Mouse (Mus musculus) embryonic facial prominence, embryonic 13.5 days (tissue): ENCODE data around the gene Btbd3. TPM values are rescaled to one million over a fixed set of nuclear protein-coding genes. Genes with fewer than 3 reads are reported as not detected.

Experiments
- ATAC-seq: fragments of 200-750 bp; cut with Nextera tagmentation; 2 replicates; pipeline ENCODE4 v1.8.0; 2017; ENCODE audit warnings: low read depth; ENCODE audit not compliant: insufficient number of reproducible peaks, insufficient read depth, low FRiP score, low TSS enrichment
- H3K27ac ChIP-seq: fragments of 300-500 bp; sonication (generic); 2 replicates; pipeline ENCODE4 v1.5.1; 2015; ENCODE audit warnings: moderate library complexity, mild to moderate bottlenecking, inconsistent platforms
- H3K27me3 ChIP-seq: fragments of 300-500 bp; sonication (generic); 2 replicates; pipeline ENCODE4 v1.6.1; 2015; ENCODE audit warnings: mild to moderate bottlenecking, inconsistent platforms
- H3K36me3 ChIP-seq: fragments of 300-500 bp; sonication (generic); 2 replicates; pipeline ENCODE4 v1.6.1; 2015; ENCODE audit warnings: mild to moderate bottlenecking, inconsistent platforms
- H3K4me1 ChIP-seq: fragments of 300-500 bp; sonication (generic); 2 replicates; pipeline ENCODE4 v1.6.1; 2015; ENCODE audit warnings: inconsistent platforms
- H3K4me2 ChIP-seq: fragments of 300-500 bp; sonication (generic); 2 replicates; pipeline ENCODE4 v1.6.1; 2015; ENCODE audit warnings: moderate library complexity, mild to moderate bottlenecking, inconsistent platforms
- H3K4me3 ChIP-seq: fragments of 300-500 bp; sonication (generic); 2 replicates; pipeline ENCODE4 v1.5.1; 2015; ENCODE audit warnings: mild to moderate bottlenecking, inconsistent platforms
- H3K9ac ChIP-seq: fragments of 300-500 bp; sonication (generic); 2 replicates; pipeline ENCODE4 v1.6.1; 2015; ENCODE audit warnings: mild to moderate bottlenecking, inconsistent platforms
- H3K9me3 ChIP-seq: fragments of 300-500 bp; sonication (generic); 2 replicates; pipeline ENCODE4 v1.6.1; 2016; ENCODE audit warnings: inconsistent platforms
- WGBS: fragments of 180-500 bp; shearing (Covaris S2); methylation state at CpG from one replicate; pipeline ENCODE4 v1.1.7; 2015; ENCODE audit warnings: mixed read lengths; 5-methylcytosine and 5-hydroxymethylcytosine counted together
- polyA plus RNA-seq: library from polyadenylated mRNA; unstranded; fragments of >200 nt; fragmentation: Nextera tagmentation; extraction: Ambion mirVana; gene quantifications from 2 replicates; pipeline ENCODE4 v1.2.1, GENCODE M21; 2015

Btbd3 gene
- polyA plus RNA-seq, 1 experiment from 2014 or later = 25.8 TPM

DNA sequence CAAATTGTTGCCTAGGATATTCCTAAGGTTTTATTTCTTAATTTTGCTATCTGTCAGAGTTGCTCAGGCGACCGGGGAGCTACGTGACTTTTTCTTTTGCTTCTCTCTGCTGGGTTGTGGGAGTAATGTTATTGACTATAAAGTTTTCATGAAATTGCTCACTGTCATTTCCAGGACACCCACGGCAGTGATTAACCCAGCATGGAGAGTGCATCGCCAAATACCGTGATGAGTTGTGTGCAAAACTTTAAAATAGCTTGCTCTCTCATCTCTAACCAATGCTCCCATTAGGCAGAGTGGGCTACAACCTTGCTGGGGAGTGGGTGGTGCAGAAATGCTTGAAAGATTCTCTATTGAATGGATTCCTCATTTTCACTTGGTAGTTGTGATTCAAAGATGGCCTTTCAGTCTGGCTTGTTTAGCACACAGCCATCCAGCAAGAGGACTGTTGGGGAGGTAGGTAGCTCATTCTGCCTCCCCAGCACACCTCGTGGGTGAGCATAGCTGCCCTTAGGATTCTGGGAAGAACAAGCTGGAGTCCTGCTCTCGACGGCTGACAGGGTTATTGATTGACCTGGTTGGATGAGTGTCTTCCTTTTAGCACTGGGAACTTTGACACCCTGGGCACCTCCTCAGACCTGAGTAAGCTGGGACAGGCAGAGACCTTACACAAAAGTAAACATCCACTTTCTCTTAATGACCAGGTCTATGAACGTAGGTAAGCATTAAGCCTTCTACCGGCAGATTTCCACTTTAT lies 298.9 kb downstream of the Btbd3 start:
- Histone ChIP-seq H3K4me1 (no peaks in the 10 kb centered on the region), H3K4me3 (no peak overlapping the region), H3K27ac (no peak overlapping the region), H3K27me3 (no peaks in the 10 kb centered on the region), H3K4me2 (no peak overlapping the region), H3K36me3 (no peaks in the 10 kb centered on the region), H3K9ac (no peak overlapping the region), H3K9me3 (no peaks in the 10 kb centered on the region)
- no peak for ATAC-seq
- 88% methylated on average over 11 of the region's 11 CpGs for WGBS

DNA sequence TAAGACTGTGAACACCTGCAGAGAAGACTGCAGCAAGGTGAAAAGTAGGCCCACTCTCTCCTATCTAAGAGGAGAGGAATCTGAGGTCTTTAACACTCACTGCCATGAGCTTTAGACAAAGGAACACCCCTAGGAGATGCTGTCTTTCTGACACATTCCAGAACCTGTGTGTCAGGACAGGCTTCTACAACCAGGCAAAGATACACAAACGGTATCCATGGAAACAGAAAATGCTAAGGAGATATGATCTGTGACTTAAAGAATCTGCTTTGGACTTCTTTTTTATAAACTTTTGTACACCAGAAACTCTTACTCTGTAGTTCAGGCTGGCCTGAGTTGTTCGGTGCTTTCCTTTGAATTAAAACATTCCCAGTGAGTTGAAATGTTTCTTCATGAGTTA lies 329.6 kb downstream of the Btbd3 start:
- Histone ChIP-seq H3K4me3 (no peak overlapping the region), H3K9ac (no peak overlapping the region)
- WGBS = 83% methylated on average over 2 of the region's 2 CpGs

DNA sequence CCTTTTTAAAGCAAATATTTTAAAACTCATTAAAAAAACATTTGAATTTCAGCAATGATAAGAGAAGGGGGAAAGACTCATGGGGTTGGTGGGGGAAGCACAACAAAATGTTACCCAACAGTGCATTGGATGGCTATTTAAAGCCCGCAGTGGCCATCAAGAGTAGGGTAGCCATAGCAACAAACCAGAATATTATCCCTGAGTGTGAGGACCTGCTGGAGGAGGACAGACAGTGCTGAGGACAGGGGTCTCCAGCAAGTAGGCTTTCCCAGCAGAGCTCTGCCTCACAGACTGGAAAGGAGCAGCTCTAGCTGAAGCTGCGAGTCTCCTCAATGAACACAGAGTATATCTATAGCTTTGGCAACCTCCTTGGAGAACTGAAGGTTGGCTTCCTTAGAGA lies 331.0 kb downstream of the Btbd3 start:
- Histone ChIP-seq H3K9ac (no peak overlapping the region), H3K9me3 (no peaks in the 10 kb centered on the region), H3K36me3 (no peaks in the 10 kb centered on the region), H3K4me1 (no peaks in the 10 kb centered on the region), H3K27me3 (no peaks in the 10 kb centered on the region), H3K4me3 (no peak overlapping the region), H3K27ac (no peak overlapping the region), H3K4me2 (no peak overlapping the region)
- ATAC-seq = no peak
- WGBS = 94% methylated on average over 2 of the region's 2 CpGs

More for the DNA sequence above, 329.6 kb downstream of the Btbd3 start:
- no peaks in the 10 kb centered on the region for H3K36me3 ChIP-seq
- H3K9me3 ChIP-seq = 0 out of 2 replicates have a peak, but pooled peaks cover 1% of the 10 kb centered on the region
- no peaks in the 10 kb centered on the region for H3K27me3 ChIP-seq
- ATAC-seq = no peak
- H3K4me1 ChIP-seq = no peaks in the 10 kb centered on the region
- H3K27ac ChIP-seq = no peak overlapping the region
- no peak overlapping the region for H3K4me2 ChIP-seq

DNA sequence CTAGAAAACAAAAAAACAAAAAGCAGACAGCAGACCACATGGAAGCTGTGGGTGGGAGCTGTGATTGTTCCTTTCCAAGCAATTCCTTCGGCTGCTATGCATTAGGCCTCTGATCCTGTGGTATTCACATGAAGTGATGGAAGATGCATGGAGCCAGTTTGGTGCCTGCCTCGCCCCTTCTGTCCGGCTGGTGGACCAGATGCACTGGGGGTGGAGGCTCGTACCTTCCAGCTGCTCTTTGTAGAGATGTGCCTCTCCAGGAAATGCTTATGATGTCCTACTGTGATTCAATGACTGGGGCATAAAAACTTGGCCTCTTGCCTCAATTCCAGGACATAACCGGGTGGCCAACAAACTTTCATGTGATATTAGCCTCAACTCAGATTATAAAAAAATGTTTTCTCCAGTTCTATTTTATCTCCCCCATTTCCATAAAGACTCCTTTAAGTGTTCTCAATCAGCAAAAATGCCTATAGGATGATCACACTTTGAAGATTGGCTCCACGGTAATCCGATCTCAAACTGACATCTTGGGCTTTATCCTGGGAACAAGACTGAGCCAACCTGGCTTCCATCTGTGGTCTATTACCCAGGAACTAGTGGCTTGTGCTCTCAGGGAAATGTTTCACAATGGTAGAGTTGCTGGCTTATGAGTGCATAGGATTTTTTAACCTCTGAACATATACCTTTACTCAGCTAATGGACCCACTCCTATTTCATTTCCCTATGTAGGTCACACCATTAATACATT lies 331.6 kb downstream of the Btbd3 start:
- Histone ChIP-seq H3K4me2 (no peak overlapping the region), H3K4me1 (no peaks in the 10 kb centered on the region), H3K27ac (no peak overlapping the region), H3K36me3 (no peaks in the 10 kb centered on the region), H3K9ac (no peak overlapping the region), H3K9me3 (no peaks in the 10 kb centered on the region), H3K4me3 (no peak overlapping the region), H3K27me3 (no peaks in the 10 kb centered on the region)
- ATAC-seq = no peak
- 63% methylated on average over 7 of the region's 7 CpGs for WGBS

DNA sequence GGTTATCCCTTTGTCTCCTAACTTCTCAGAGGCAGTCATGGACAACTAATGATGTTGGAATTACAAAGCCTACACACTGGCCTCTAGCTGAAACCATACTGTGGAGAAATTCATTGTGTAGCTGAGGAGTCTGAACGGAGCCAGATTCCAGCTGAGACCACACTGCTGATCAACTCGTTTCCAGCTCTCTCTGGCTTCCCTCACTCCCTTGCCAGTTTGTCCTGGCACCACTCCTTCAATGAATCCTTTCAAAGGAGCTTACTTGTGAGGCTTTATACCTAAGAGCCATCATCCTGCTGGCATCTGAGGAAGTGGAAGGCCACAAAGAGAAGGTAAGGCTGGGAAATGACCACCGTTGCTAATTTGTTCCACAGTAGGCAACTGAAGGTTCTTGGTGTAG lies 332.7 kb downstream of the Btbd3 start:
- WGBS = 73% methylated on average over 3 of the region's 3 CpGs
- H3K4me1 ChIP-seq = no peaks in the 10 kb centered on the region

DNA sequence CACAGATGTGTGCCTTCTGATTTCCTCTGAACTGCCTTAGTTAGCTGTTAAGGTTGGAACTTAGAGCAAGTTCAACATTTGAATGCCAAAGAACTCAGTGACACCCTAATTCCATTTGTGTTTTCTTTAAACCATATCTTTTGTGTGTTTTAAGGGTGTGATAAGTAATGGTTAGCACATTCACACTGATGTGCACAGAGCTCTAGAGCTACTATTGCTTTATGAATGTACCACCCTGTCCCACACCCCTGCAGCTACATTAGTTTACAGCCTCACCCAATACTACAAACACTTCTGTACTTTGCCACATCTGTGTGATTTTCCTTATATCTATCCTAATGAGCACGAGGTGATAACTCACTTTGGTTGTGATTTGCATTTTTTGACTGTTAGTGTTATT lies 333.9 kb downstream of the Btbd3 start:
- no peak overlapping the region for H3K4me2 ChIP-seq
- ATAC-seq = no peak
- H3K27ac ChIP-seq = no peak overlapping the region
- H3K9me3 ChIP-seq = no peaks in the 10 kb centered on the region
- no peaks in the 10 kb centered on the region for H3K27me3 ChIP-seq
- no peak overlapping the region for H3K4me3 ChIP-seq
- 77% methylated on average over 1 of the region's 1 CpGs for WGBS
- no peaks in the 10 kb centered on the region for H3K36me3 ChIP-seq
- H3K4me1 ChIP-seq = no peaks in the 10 kb centered on the region
- H3K9ac ChIP-seq = no peak overlapping the region

More for the DNA sequence above, 332.7 kb downstream of the Btbd3 start:
- Histone ChIP-seq H3K27me3 (no peaks in the 10 kb centered on the region), H3K4me2 (no peak overlapping the region), H3K9me3 (no peaks in the 10 kb centered on the region), H3K9ac (no peak overlapping the region), H3K36me3 (no peaks in the 10 kb centered on the region), H3K27ac (no peak overlapping the region), H3K4me3 (no peak overlapping the region)
- ATAC-seq = no peak

DNA sequence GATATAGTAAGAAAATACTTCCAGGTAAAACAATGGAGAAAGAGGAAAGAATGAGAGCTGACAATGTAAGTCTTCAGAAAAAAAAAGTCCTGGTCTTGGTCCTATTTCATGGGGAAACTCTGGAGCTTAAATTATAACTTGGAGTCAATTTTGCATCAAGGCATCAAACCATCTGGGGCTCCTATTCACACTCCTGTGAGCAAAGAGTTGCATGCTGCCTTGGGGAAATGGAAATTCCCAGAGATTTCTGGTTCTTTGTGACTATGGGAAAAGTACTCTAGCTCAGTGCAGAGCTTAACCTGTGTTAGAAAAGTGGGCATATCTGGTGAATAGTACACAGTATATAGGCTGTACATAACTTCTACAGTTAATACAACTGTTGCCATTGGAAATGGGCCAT lies 356.0 kb downstream of the Btbd3 start:
- Histone ChIP-seq H3K27ac (no peak overlapping the region), H3K4me3 (no peak overlapping the region), H3K9ac (no peak overlapping the region), H3K36me3 (no peaks in the 10 kb centered on the region), H3K4me1 (no peaks in the 10 kb centered on the region), H3K4me2 (no peak overlapping the region), H3K9me3 (no peaks in the 10 kb centered on the region), H3K27me3 (no peaks in the 10 kb centered on the region)
- no peak for ATAC-seq

DNA sequence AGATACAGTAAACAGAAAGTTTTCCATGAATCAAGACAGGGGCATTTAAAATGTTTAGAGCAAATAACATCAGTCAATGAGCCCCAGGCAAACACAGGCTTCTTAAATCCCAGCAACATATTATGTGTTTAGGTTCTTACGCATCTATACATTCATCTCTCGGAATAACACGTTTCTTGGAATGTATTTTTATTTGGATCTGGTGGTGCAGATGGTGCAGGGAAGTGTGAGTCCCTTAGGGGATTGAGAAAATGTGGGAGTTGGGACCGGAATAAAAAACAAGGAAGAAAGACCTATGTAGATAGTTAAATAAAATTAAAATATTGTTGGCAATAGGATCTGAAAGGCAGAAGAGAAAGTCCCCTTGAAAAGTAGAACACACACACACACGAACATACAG lies 361.1 kb downstream of the Btbd3 start:
- Histone ChIP-seq H3K9ac (no peak overlapping the region), H3K27ac (no peak overlapping the region), H3K4me1 (0 out of 2 replicates have a peak, but pooled peaks cover 4% of the 10 kb centered on the region), H3K4me2 (no peak overlapping the region), H3K4me3 (no peak overlapping the region), H3K36me3 (no peaks in the 10 kb centered on the region), H3K27me3 (no peaks in the 10 kb centered on the region), H3K9me3 (no peaks in the 10 kb centered on the region)
- ATAC-seq = no peak
- WGBS = 85% methylated on average over 5 of the region's 5 CpGs
